Mouse (Mus musculus) ES-E14 (cell line): ENCODE measurements around the gene Becn1. TPM values are rescaled to one million over a fixed set of nuclear protein-coding genes. Genes with fewer than 3 reads are reported as not detected.

Source experiments
- DNase-seq: peaks from one replicate; pipeline ENCODE4 v3.0.0-alpha.2; 2013; ENCODE audit warnings: low read depth, low spot score
- H3K27ac ChIP-seq: 2 replicates; pipeline ENCODE4 v1.5.1; 2012; ENCODE audit warnings: low read depth, mild to moderate bottlenecking, low read length, moderate library complexity, mixed read lengths; ENCODE audit not compliant: poor library complexity, insufficient read depth, severe bottlenecking
- H3K36me3 ChIP-seq: 2 replicates; pipeline ENCODE4 v1.6.1; 2012; ENCODE audit warnings: mild to moderate bottlenecking, low read length, moderate library complexity, mixed read lengths; ENCODE audit not compliant: control insufficient read depth, poor library complexity, insufficient read depth, severe bottlenecking
- H3K4me1 ChIP-seq, 2 experiments: fragments of 150-350 bp in 1 of 2; sonication (generic) in 1 of 2; 2 replicates each; pipeline ENCODE4 v1.6.1; 2012; ENCODE audit warnings: low read length in 2 of 2, mild to moderate bottlenecking in 1 of 2, mixed read lengths in 1 of 2; ENCODE audit not compliant: control insufficient read depth in 2 of 2, insufficient read depth in 2 of 2, poor library complexity in 1 of 2
- H3K4me3 ChIP-seq, 2 experiments: fragments of 150-350 bp in 1 of 2; sonication (generic) in 1 of 2; 2 replicates each; pipeline ENCODE4 v1.5.1; 2012; ENCODE audit warnings: low read length in 2 of 2, low read depth in 1 of 2, mild to moderate bottlenecking in 1 of 2, mixed read lengths in 1 of 2; ENCODE audit not compliant: insufficient read depth in 1 of 2, poor library complexity in 1 of 2, severe bottlenecking in 1 of 2
- H3K9ac ChIP-seq: 2 replicates; pipeline ENCODE4 v1.6.1; 2012; ENCODE audit warnings: low read depth, mild to moderate bottlenecking, low read length, mixed read lengths; ENCODE audit not compliant: poor library complexity, insufficient read depth, severe bottlenecking
- H3K9me3 ChIP-seq: fragments of 150-350 bp; sonication (generic); 2 replicates; pipeline ENCODE4 v1.6.1; 2012; ENCODE audit warnings: low read depth, mild to moderate bottlenecking, low read length; ENCODE audit not compliant: control insufficient read depth, insufficient read depth
- CHD2 ChIP-seq: IDR thresholded peaks from 2 replicates; pipeline ENCODE4 v1.6.1; 2014; ENCODE audit warnings: mild to moderate bottlenecking, low read depth, low read length, inconsistent platforms
- HCFC1 ChIP-seq: IDR thresholded peaks from 2 replicates; pipeline ENCODE4 v1.6.1; 2012; ENCODE audit warnings: low read length, inconsistent platforms, borderline replicate concordance; ENCODE audit not compliant: insufficient read depth
- MAFK ChIP-seq: IDR thresholded peaks from 2 replicates; pipeline ENCODE4 v1.6.1; 2014; ENCODE audit warnings: mild to moderate bottlenecking, low read depth, low read length, inconsistent platforms; ENCODE audit not compliant: insufficient read depth
- ZC3H11A ChIP-seq: IDR thresholded peaks from 2 replicates; pipeline ENCODE4 v1.6.1; 2012; ENCODE audit warnings: low read depth, mild to moderate bottlenecking, inconsistent platforms, low read length, borderline replicate concordance
- ZNF384 ChIP-seq: IDR thresholded peaks from 2 replicates; pipeline ENCODE4 v1.6.1; 2012; ENCODE audit warnings: low read depth, low read length, inconsistent platforms
- in situ Hi-C, 2 experiments: fragments of 600-800 bp; cut with MboI; formaldehyde crosslinking; loops; one replicate each; pipeline ENCODE4 v1.15.1; 2025; ENCODE audit warnings: low sequenced_read_pairs in 2 of 2, inconsistent platforms in 1 of 2; ENCODE audit not compliant: unreplicated experiment in 2 of 2
- total RNA-seq: library from RNA; depleted of rRNA; stranded (reverse); fragments of 300-350 nt; gene quantifications from 2 replicates; pipeline ENCODE4 v1.2.3, GENCODE M21; 2012

Becn1 gene
- total RNA-seq, 1 experiment = 89.2 TPM

DNA sequence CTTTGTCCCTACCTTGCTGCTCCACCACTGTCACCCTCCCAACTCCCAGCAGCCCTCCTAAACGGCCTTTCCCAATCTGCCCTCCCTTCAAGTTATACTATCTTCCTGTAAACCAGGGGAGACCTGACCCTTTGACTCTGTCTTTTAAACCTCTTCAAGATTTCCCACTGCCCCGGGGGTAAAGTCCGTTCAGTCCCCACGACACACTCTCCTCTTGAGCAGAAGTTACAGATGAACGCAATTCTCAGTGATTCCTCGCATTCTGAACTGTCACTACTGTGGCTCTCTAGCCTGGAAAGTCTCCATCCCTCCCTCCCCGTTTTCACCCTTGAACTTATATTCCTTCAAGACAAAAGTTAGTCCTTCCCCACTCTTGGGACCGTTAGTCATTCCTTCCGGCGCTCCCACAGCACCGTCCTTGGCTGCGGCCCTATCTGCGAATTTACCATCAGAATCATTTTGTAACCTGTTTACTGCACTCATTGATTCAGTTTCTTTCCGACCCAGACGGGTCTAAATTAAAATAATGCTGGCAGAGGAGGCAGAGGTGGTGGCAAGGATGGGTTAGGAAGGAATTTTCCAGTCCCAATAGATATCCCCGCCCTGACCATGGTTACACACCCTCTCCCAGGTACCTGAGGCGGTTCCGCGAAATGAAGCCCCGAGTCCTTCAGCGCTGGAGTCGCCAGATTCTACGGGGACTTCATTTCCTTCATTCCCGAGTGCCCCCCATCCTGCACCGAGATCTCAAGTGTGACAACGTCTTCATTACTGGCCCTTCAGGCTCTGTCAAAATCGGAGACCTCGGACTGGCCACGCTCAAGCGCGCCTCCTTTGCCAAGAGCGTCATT lies 38.7 kb downstream of the Becn1 start:
- in situ Hi-C loops = no loop called here
- H3K36me3 ChIP-seq = peaks cover 2% of the 10 kb centered on the region
- no peak for TF ChIP-seq ZC3H11A
- TF ChIP-seq HCFC1 = no peak
- no peak for TF ChIP-seq CHD2
- no peak for TF ChIP-seq ZNF384
- TF ChIP-seq MAFK = no peak
- H3K4me1 ChIP-seq = peaks cover 0 to 30% of the 10 kb centered on the region in 2 experiments; a peak in 2 of 4 replicates
- H3K9ac ChIP-seq = no peak overlapping the region
- no peaks in the 10 kb centered on the region for H3K9me3 ChIP-seq
- DNase-seq = no peak
- H3K27ac ChIP-seq = no peak overlapping the region
- no peak overlapping the region for H3K4me3 ChIP-seq

DNA sequence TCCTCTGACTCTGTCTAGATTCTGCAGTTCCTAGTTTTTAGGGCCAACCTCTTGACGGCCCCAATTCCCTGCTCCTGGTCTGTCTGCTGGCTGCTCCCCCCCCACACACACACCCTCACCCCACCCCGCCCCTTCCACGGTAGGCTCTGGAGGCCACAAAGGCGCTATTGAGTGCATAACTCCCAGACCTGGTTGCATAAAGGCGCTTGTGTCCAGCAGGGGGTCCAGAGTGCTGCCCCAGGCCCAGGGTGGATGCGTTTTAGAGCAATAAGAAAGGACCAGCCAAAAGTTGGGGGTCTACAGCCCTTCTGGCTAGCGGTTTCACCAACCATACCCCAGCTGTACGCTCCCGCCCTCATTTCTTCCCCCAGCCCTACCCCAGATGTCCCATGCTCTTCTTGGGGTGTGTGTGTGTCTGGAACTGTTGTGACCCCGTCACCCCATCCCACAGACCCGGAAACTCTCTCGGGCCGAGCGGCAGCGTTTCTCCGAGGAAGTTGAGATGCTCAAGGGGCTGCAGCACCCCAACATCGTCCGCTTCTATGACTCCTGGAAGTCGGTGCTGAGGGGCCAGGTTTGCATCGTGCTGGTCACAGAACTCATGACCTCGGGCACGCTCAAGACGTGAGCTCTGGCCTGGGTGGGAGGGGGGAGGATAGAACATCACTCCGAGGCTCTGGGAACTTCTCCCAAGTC lies 39.7 kb downstream of the Becn1 start:
- in situ Hi-C loops = no loop called here
- Histone ChIP-seq H3K36me3 (peaks cover 2% of the 10 kb centered on the region), H3K4me3 (peak overlapping the region in 1 of 2 experiments; percentile 21; a peak in 1 of 4 replicates), H3K4me1 (peaks cover 0 to 30% of the 10 kb centered on the region in 2 experiments; a peak in 2 of 4 replicates), H3K27ac (no peak overlapping the region), H3K9me3 (no peaks in the 10 kb centered on the region), H3K9ac (no peak overlapping the region)
- no peak for DNase-seq
- TF ChIP-seq HCFC1 (no peak), CHD2 (no peak), ZC3H11A (no peak), MAFK (no peak), ZNF384 (no peak)

DNA sequence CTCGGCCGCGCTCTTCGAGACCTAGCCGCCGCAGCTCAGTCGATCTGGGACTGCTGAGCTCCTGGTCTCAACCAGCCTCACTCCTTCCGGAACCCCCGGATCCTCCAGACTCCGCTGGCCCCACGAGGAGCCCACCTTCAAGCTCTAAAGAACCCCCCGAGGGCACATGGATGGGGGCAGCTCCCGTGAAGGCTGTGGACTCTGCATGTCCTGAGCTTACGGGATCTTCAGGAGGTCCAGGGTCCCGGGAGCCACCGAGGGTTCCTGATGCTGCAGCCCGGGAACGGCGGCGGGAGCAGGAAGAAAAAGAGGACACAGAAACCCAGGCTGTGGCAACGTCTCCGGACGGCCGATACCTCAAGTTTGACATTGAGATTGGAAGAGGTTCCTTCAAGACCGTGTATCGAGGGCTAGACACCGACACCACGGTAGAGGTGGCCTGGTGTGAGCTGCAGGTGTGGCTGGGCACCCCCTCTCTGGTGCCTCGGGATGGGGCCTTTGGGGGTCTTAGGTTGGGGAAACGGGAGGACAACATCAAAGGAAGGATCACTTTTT lies 41.2 kb downstream of the Becn1 start:
- no peak for TF ChIP-seq CHD2
- Histone ChIP-seq H3K9me3 (no peaks in the 10 kb centered on the region), H3K9ac (peak overlapping the region; percentile 45; the same call in 1 of the 2 replicates), H3K4me3 (peak overlapping the region; percentile 61 to 64), H3K4me1 (peaks cover 0 to 30% of the 10 kb centered on the region in 2 experiments; a peak in 2 of 4 replicates), H3K36me3 (peaks cover 3% of the 10 kb centered on the region), H3K27ac (no peak overlapping the region)
- in situ Hi-C loops = no loop called here
- DNase-seq = no peak

DNA sequence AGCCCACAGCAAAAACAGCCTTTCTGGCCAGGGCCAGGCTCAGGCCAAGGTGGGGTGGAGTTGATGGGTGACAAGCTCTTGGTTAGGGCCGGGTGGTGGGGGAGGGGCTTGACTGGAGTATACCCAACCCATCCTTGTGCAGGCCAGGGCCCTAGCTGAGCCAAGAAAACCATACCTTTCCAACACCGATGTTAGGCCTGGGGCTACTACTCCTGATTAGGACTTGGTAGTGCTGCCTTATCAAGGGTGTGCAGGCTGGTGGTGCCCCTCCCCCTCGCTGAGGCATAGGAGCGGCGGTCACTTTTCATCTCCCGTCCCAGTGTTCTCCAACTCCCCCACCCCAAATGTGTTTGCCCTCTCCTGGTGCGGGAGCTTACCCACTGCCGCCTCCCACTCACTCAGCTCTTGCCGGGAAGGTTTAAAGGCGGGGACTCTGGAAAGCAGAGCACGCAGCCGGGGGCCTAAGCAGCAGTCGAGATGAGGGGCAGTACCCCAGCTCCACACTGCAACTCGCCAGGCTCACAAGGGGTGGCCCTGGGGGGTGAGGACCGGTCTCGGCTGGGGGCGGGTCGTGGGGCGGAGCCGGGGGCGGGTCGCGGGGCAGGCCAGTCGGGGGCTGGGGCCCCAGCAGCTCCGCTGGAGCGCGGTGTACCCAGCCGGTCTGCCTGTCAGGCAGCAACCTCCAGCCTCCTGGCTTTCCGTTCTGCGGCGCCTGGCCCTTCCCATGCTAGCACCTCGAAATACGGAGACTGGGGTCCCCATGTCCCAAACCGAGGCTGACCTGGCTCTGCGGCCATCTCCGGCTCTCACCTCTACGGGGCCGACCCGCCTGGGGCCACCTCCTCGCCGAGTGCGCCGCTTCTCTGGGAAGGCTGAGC lies 41.9 kb downstream of the Becn1 start, which contains the start of gene Wnk4:
Gene Wnk4 (plus strand): TSS at position 620 of the 878 bp plus-strand sequence.
- Histone ChIP-seq H3K36me3 (peaks cover 4% of the 10 kb centered on the region), H3K9ac (peak within 1 kb of the TSS; percentile 45; the same call in 1 of the 2 replicates), H3K27ac (no peak within 1 kb of the TSS), H3K4me3 (peak within 1 kb of the TSS; percentile 61 to 64), H3K9me3 (no peaks in the 10 kb centered on the region), H3K4me1 (peaks cover 0 to 28% of the 10 kb centered on the region in 2 experiments; a peak in 2 of 4 replicates)
- peak; percentile 65 for DNase-seq
- in situ Hi-C loops = no loop called here
- no peak for TF ChIP-seq ZNF384
- TF ChIP-seq HCFC1 = no peak
- no peak for TF ChIP-seq ZC3H11A
- no peak for TF ChIP-seq MAFK
- TF ChIP-seq CHD2 = no peak
